Mouse (Mus musculus) kidney, adult 2 months (tissue): ENCODE results near the gene Olfr38.

Source experiments
- CTCF ChIP-seq: fragments of 200-500 bp; conservative IDR thresholded peaks from 2 replicates; pipeline ENCODE4 v1.5.1; 2011; ENCODE audit warnings: low read depth, mild to moderate bottlenecking, control low read depth, low read length, moderate library complexity, mixed read lengths; ENCODE audit not compliant: insufficient read depth, insufficient read length
- POLR2A ChIP-seq: fragments of 200-500 bp; IDR thresholded peaks from one replicate; pipeline ENCODE4 v1.6.1; 2011; ENCODE audit warnings: low read depth, low read length, control low read depth

DNA sequence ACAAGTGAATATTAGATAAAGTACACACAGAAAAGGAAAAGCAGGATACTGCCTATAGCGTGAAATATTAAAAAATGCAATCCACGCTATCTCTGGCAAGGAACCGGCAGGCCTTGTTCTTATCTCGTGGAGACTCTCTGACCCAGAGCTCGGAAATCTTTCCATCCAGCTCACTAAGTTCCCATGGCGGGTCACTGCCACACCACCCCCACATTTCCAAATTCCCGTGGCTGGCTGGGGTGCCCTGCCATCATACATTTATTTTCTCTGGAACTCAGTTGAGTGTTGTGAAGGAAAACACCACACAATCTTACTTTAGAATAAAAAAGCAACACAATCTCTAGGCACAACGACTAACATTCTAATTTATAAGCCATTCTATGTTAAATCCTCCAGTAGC is 41.5 kb upstream of the Olfr38 start:
- TF ChIP-seq POLR2A (no peak), CTCF (no peak)
